Mouse (Mus musculus) testis, adult 2 months (tissue): ENCODE measurements around the gene Nav2.

Experiments
- CTCF ChIP-seq: fragments of 200-500 bp; IDR thresholded peaks from 2 replicates; pipeline ENCODE4 v1.5.1; 2012; ENCODE audit warnings: low read depth, mild to moderate bottlenecking, inconsistent platforms, low read length, moderate library complexity; ENCODE audit not compliant: control insufficient read depth, insufficient read depth, insufficient replicate concordance
- POLR2A ChIP-seq: fragments of 200-500 bp; IDR thresholded peaks from 2 replicates; pipeline ENCODE4 v1.6.1; 2012; ENCODE audit warnings: low read depth, mild to moderate bottlenecking, inconsistent platforms, low read length, moderate library complexity; ENCODE audit not compliant: control insufficient read depth

GRCm38 (mm10) chr7:49480962-49481361 lies 572.4 kb downstream of the Nav2 start:
- TF ChIP-seq CTCF (no peak), POLR2A (no peak)
